ENCODE assay signal across 14 mouse cellular contexts in the genomic region with DNA sequence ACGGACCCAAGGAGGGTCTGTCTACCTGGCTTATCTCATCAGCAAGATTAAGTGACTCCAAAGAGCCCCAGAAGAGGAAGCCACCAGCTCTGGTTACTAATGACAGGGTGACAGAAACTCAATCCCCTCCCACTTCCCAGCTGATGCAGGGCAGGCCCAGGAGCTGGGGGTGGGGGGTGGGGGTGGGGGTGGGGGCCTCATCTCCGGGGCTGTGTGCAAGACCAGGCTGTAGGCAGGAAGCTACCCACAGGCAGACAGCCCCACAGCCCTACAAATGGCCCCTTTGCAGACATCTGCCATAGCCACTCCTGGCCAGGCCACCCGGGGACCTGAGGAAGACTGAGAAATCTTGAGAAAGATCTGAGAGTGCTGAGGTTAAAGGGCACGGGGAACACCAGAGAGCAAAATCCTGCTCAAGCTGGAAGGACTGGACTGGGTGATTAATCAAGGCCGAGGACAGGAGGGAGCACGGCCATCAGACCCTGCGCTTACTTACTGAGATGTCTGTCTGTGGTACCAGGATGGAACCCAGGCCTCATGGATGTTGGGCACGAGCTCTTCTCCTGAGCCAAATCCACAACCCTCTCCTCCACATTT.
A peak's percentile ranks its signal among the peaks of the same experiment; 100 is the strongest.
DNase-seq lines count a peak whose midpoint lies in the region; ATAC-seq and TF ChIP-seq lines count a peak whose summit lies in the region.
"Had no signal": no experiment of that assay in that cellular context is flagged by ENCODE, and none has a peak within 500 bp of the region (broad histone marks: within the 10 kb centered on the region; RNA-seq: fewer than 3 reads in every experiment).

No protein-coding gene starts in this region.

- H3K4me3 ChIP-seq in hindbrain, embryonic 11.5 days (ENCODE audit: low read depth, low read length), result no peak overlapping the region
- no peak overlapping the region for H3K4me3 ChIP-seq in hindbrain, postnatal 0 days (ENCODE audit: low read length)
- no peak overlapping the region for H3K4me3 ChIP-seq in neural tube, embryonic 15.5 days (replicated peaks)
- no peak overlapping the region for H3K4me3 ChIP-seq in embryonic facial prominence, embryonic 13.5 days
- H3K4me3 ChIP-seq in neural tube, embryonic 13.5 days, result no peak overlapping the region
- H3K4me3 ChIP-seq: neural tube, embryonic 12.5 days had no signal

- H3K4me2 ChIP-seq in hindbrain, embryonic 11.5 days (replicated peaks; ENCODE audit: low read depth, low read length), result no peak overlapping the region
- no peak overlapping the region for H3K4me2 ChIP-seq in hindbrain, postnatal 0 days (ENCODE audit: low read depth, low read length)
- no peak overlapping the region for H3K4me2 ChIP-seq in neural tube, embryonic 15.5 days
- no peak overlapping the region for H3K4me2 ChIP-seq in embryonic facial prominence, embryonic 13.5 days
- no peak overlapping the region for H3K4me2 ChIP-seq in neural tube, embryonic 13.5 days
- H3K4me2 ChIP-seq: neural tube, embryonic 12.5 days had no signal

- peaks cover 8% of the 10 kb centered on the region for H3K4me1 ChIP-seq in hindbrain, embryonic 11.5 days (replicated peaks; ENCODE audit: control insufficient read depth, insufficient read depth, low read length)
- no peaks in the 10 kb centered on the region; the same call in 1 of the 2 replicates for H3K4me1 ChIP-seq in hindbrain, postnatal 0 days (ENCODE audit: insufficient read depth, low read length)
- H3K4me1 ChIP-seq in neural tube, embryonic 15.5 days, result peaks cover 36% of the 10 kb centered on the region
- peaks cover 77% of the 10 kb centered on the region for H3K4me1 ChIP-seq in embryonic facial prominence, embryonic 13.5 days
- H3K4me1 ChIP-seq in neural tube, embryonic 13.5 days (replicated peaks), result peaks cover 45% of the 10 kb centered on the region

- no peak for TF ChIP-seq CTCF in hindbrain, postnatal 0 days (IDR thresholded peaks at IDR 0.05; ENCODE audit: low read depth)

- no peaks in the 10 kb centered on the region for H3K27me3 ChIP-seq in hindbrain, embryonic 11.5 days (ENCODE audit: control insufficient read depth, insufficient read depth, low read length)
- no peaks in the 10 kb centered on the region for H3K27me3 ChIP-seq in hindbrain, postnatal 0 days (ENCODE audit: insufficient read depth, low read length)
- H3K27me3 ChIP-seq in neural tube, embryonic 15.5 days (replicated peaks), result no peaks in the 10 kb centered on the region
- H3K27me3 ChIP-seq in embryonic facial prominence, embryonic 13.5 days, result no peaks in the 10 kb centered on the region
- no peaks in the 10 kb centered on the region for H3K27me3 ChIP-seq in neural tube, embryonic 13.5 days
- H3K27me3 ChIP-seq: neural tube, embryonic 12.5 days had no signal

- no peaks in the 10 kb centered on the region for H3K36me3 ChIP-seq in hindbrain, embryonic 11.5 days (ENCODE audit: control insufficient read depth, insufficient read depth, low read length)
- H3K36me3 ChIP-seq in hindbrain, postnatal 0 days (ENCODE audit: insufficient read depth, low read length), result no peaks in the 10 kb centered on the region
- H3K36me3 ChIP-seq in neural tube, embryonic 15.5 days, result no peaks in the 10 kb centered on the region
- no peaks in the 10 kb centered on the region for H3K36me3 ChIP-seq in embryonic facial prominence, embryonic 13.5 days
- H3K36me3 ChIP-seq in neural tube, embryonic 13.5 days, result no peaks in the 10 kb centered on the region
- H3K36me3 ChIP-seq: neural tube, embryonic 12.5 days had no signal

- 35% methylated on average over 8 of the region's 8 CpGs for WGBS in hindbrain, embryonic 11.5 days
- WGBS in hindbrain, postnatal 0 days, result 58% methylated on average over 8 of the region's 8 CpGs
- WGBS in neural tube, embryonic 15.5 days, result 51% methylated on average over 8 of the region's 8 CpGs
- WGBS in embryonic facial prominence, embryonic 13.5 days, result 35% methylated on average over 8 of the region's 8 CpGs
- WGBS in neural tube, embryonic 13.5 days, result 46% methylated on average over 8 of the region's 8 CpGs

- no peak overlapping the region for H3K9ac ChIP-seq in hindbrain, embryonic 11.5 days (ENCODE audit: low read depth, low read length)
- no peak overlapping the region for H3K9ac ChIP-seq in hindbrain, postnatal 0 days (replicated peaks; ENCODE audit: low read length)
- H3K9ac ChIP-seq in neural tube, embryonic 15.5 days (replicated peaks), result no peak overlapping the region
- 0 out of 2 replicates have a peak overlapping the region, but pooled peaks have one; percentile 37 for H3K9ac ChIP-seq in embryonic facial prominence, embryonic 13.5 days
- H3K9ac ChIP-seq in neural tube, embryonic 13.5 days, result peak overlapping the region; percentile 22; the same call in 1 of the 2 replicates
- H3K9ac ChIP-seq: liver, embryonic 14.5 days; neural tube, embryonic 12.5 days had no signal

- no peaks in the 10 kb centered on the region for H3K9me3 ChIP-seq in hindbrain, embryonic 11.5 days (ENCODE audit: control insufficient read depth, low read length)
- H3K9me3 ChIP-seq in hindbrain, postnatal 0 days (ENCODE audit: low read length), result no peaks in the 10 kb centered on the region
- H3K9me3 ChIP-seq in neural tube, embryonic 15.5 days (replicated peaks), result no peaks in the 10 kb centered on the region
- H3K9me3 ChIP-seq in embryonic facial prominence, embryonic 13.5 days, result no peaks in the 10 kb centered on the region
- H3K9me3 ChIP-seq in neural tube, embryonic 13.5 days, result no peaks in the 10 kb centered on the region
- H3K9me3 ChIP-seq: neural tube, embryonic 12.5 days had no signal

- DNase-seq in hindbrain, embryonic 11.5 days (ENCODE audit: low spot score), result no peak
- no peak for DNase-seq in hindbrain, postnatal 0 days (ENCODE audit: low spot score)
- peak; percentile 52 for DNase-seq in neural tube, embryonic 10.5 days (ENCODE audit: extremely low spot score, low spot score)
- no peak for DNase-seq in right cerebral cortex, postnatal 4 days
- DNase-seq in adipocyte (ENCODE audit: low spot score), result no peak
- DNase-seq: cerebellum, postnatal 10 days; kidney, postnatal 10 days; right cerebral cortex, postnatal 14 days had no signal

- no peak; the same call in 1 of the 2 replicates for ATAC-seq in hindbrain, embryonic 11.5 days (ENCODE audit: low FRiP score)
- ATAC-seq in hindbrain, postnatal 0 days, result no peak
- ATAC-seq in neural tube, embryonic 15.5 days (ENCODE audit: low FRiP score), result no peak
- ATAC-seq in embryonic facial prominence, embryonic 13.5 days (ENCODE audit: insufficient number of reproducible peaks, insufficient read depth, low FRiP score, low TSS enrichment, low read depth), result no peak
- ATAC-seq in neural tube, embryonic 13.5 days (ENCODE audit: low read depth), result no peak
- ATAC-seq: forebrain, embryonic 14.5 days had no signal

- H3K27ac ChIP-seq in hindbrain, embryonic 11.5 days (ENCODE audit: low read depth, low read length), result peak overlapping the region; percentile 39; the same call in 1 of the 2 replicates
- no peak overlapping the region for H3K27ac ChIP-seq in hindbrain, postnatal 0 days
- no peak overlapping the region for H3K27ac ChIP-seq in neural tube, embryonic 15.5 days (replicated peaks)
- peak overlapping the region; percentile 69 for H3K27ac ChIP-seq in embryonic facial prominence, embryonic 13.5 days
- H3K27ac ChIP-seq in neural tube, embryonic 13.5 days (replicated peaks), result 0 out of 2 replicates have a peak overlapping the region, but pooled peaks have one; percentile 33
- H3K27ac ChIP-seq: liver, embryonic 14.5 days; neural tube, embryonic 12.5 days had no signal

Comparison
In these comparisons a context has a peak if more than half of its experiments do, and no peak if none do; other contexts are left out.
1. H3K27ac ChIP-seq: peak in hindbrain, embryonic 11.5 days (single experiment), embryonic facial prominence, embryonic 13.5 days (single experiment) and neural tube, embryonic 13.5 days (single experiment); none in hindbrain, postnatal 0 days (single experiment) and neural tube, embryonic 15.5 days (single experiment).
2. H3K9ac ChIP-seq: peak in embryonic facial prominence, embryonic 13.5 days (single experiment) and neural tube, embryonic 13.5 days (single experiment); none in hindbrain, embryonic 11.5 days (single experiment), hindbrain, postnatal 0 days (single experiment) and neural tube, embryonic 15.5 days (single experiment).